Mouse (Mus musculus) retina, postnatal 1 day (tissue): Measurements from ENCODE around the gene Dcaf10.
"Not testable (repeated sequence)": the region's sequence is repeated elsewhere in the genome, so short reads cannot be mapped to it uniquely, and the experiment has no call there.

Experiments
- DNase-seq: peaks from one replicate; pipeline ENCODE4 v3.0.0-alpha.2; 2012

Gene Dcaf10

GRCm38 (mm10) chr4:45341669-45342249 is at the start of gene Dcaf10:
TSS of gene Dcaf10 (plus strand) at chr4:45342101.
- peak; percentile 96 for DNase-seq

GRCm38 (mm10) chr4:45296662-45297564 is 45.0 kb upstream of the Dcaf10 start, which contains the start of gene Trmt10b:
TSS of gene Trmt10b (plus strand) at chr4:45297127.
- DNase-seq, result peak; percentile 88

GRCm38 (mm10) chr4:45305536-45305935 is 36.4 kb upstream of the Dcaf10 start:
- no peak for DNase-seq

GRCm38 (mm10) chr4:45308046-45308445 is 33.9 kb upstream of the Dcaf10 start:
- peak; percentile 69 for DNase-seq

GRCm38 (mm10) chr4:45308606-45309005 is 33.3 kb upstream of the Dcaf10 start:
- DNase-seq, result no peak

GRCm38 (mm10) chr4:45311056-45311455 is 30.8 kb upstream of the Dcaf10 start:
- DNase-seq, result no peak

GRCm38 (mm10) chr4:45320159-45320816 is 21.6 kb upstream of the Dcaf10 start:
- DNase-seq, result peak; percentile 92

GRCm38 (mm10) chr4:45331139-45331538 is 10.8 kb upstream of the Dcaf10 start:
- DNase-seq, result no peak

GRCm38 (mm10) chr4:45332466-45332865 is 9.4 kb upstream of the Dcaf10 start:
- no peak for DNase-seq

GRCm38 (mm10) chr4:45341226-45341625 is 675 bp upstream of the Dcaf10 start:
- DNase-seq, result no peak

GRCm38 (mm10) chr4:45342286-45343155 is 620 bp downstream of the Dcaf10 start, which contains the start of gene Exosc3:
TSS of gene Exosc3 (minus strand) at chr4:45342732.
- no peak for DNase-seq

- no peak for DNase-seq
Measured at GRCm38 (mm10) chr4:45356653-45357052, 14.8 kb downstream of the Dcaf10 start.

GRCm38 (mm10) chr4:45371261-45371660 is 29.4 kb downstream of the Dcaf10 start:
- DNase-seq, result no peak

GRCm38 (mm10) chr4:45374879-45375278 is 33.0 kb downstream of the Dcaf10 start:
- DNase-seq, result no peak

GRCm38 (mm10) chr4:45376573-45376972 is 34.7 kb downstream of the Dcaf10 start:
- DNase-seq, result no peak

GRCm38 (mm10) chr4:45380903-45381580 is 39.1 kb downstream of the Dcaf10 start:
- not testable (repeated sequence) for DNase-seq

- DNase-seq, result not testable (repeated sequence)
Measured at GRCm38 (mm10) chr4:45382133-45382532, 40.2 kb downstream of the Dcaf10 start.

- DNase-seq, result not testable (repeated sequence)
Measured at GRCm38 (mm10) chr4:45387296-45387695, 45.4 kb downstream of the Dcaf10 start.

- peak; percentile 13 for DNase-seq
Measured at GRCm38 (mm10) chr4:45392099-45392498, 50.2 kb downstream of the Dcaf10 start.

- no peak for DNase-seq
Measured at GRCm38 (mm10) chr4:45392572-45392971, 50.7 kb downstream of the Dcaf10 start.

- DNase-seq, result no peak
Measured at GRCm38 (mm10) chr4:45392994-45393393, 51.1 kb downstream of the Dcaf10 start.

GRCm38 (mm10) chr4:45393658-45394057 is 51.8 kb downstream of the Dcaf10 start:
- no peak for DNase-seq
